Mouse (Mus musculus): ENCODE data around the gene Tdp1.

- TF ChIP-seq CTCF (IDR thresholded peaks at IDR 0.05; ENCODE audit: borderline replicate concordance, insufficient read depth, low read length) (no peak), POLR2A (IDR thresholded peaks at IDR 0.05; ENCODE audit: low read depth, low read length) (no peak)
These were observed 9.7 kb upstream of the Tdp1 start for GRCm38 (mm10) chr12:99874609-99875008.

Measured in embryonic fibroblast, embryonic 13.5 days (primary cell).